Mouse (Mus musculus) ES-E14 (cell line): ENCODE data around the gene Nat8f4. TPM values are rescaled to one million over a fixed set of nuclear protein-coding genes. Genes with fewer than 3 reads are reported as not detected.

ENCODE experiments used
- DNase-seq: peaks from one replicate; pipeline ENCODE4 v3.0.0-alpha.2; 2013; ENCODE audit warnings: low read depth, low spot score
- H3K27ac ChIP-seq: 2 replicates; pipeline ENCODE4 v1.5.1; 2012; ENCODE audit warnings: low read depth, mild to moderate bottlenecking, low read length, moderate library complexity, mixed read lengths; ENCODE audit not compliant: poor library complexity, insufficient read depth, severe bottlenecking
- H3K36me3 ChIP-seq: 2 replicates; pipeline ENCODE4 v1.6.1; 2012; ENCODE audit warnings: mild to moderate bottlenecking, low read length, moderate library complexity, mixed read lengths; ENCODE audit not compliant: control insufficient read depth, poor library complexity, insufficient read depth, severe bottlenecking
- H3K4me1 ChIP-seq, 2 experiments: fragments of 150-350 bp in 1 of 2; sonication (generic) in 1 of 2; 2 replicates each; pipeline ENCODE4 v1.6.1; 2012; ENCODE audit warnings: low read length in 2 of 2, mild to moderate bottlenecking in 1 of 2, mixed read lengths in 1 of 2; ENCODE audit not compliant: control insufficient read depth in 2 of 2, insufficient read depth in 2 of 2, poor library complexity in 1 of 2
- H3K4me3 ChIP-seq, 2 experiments: fragments of 150-350 bp in 1 of 2; sonication (generic) in 1 of 2; 2 replicates each; pipeline ENCODE4 v1.5.1; 2012; ENCODE audit warnings: low read length in 2 of 2, low read depth in 1 of 2, mild to moderate bottlenecking in 1 of 2, mixed read lengths in 1 of 2; ENCODE audit not compliant: insufficient read depth in 1 of 2, poor library complexity in 1 of 2, severe bottlenecking in 1 of 2
- H3K9ac ChIP-seq: 2 replicates; pipeline ENCODE4 v1.6.1; 2012; ENCODE audit warnings: low read depth, mild to moderate bottlenecking, low read length, mixed read lengths; ENCODE audit not compliant: poor library complexity, insufficient read depth, severe bottlenecking
- H3K9me3 ChIP-seq: fragments of 150-350 bp; sonication (generic); 2 replicates; pipeline ENCODE4 v1.6.1; 2012; ENCODE audit warnings: low read depth, mild to moderate bottlenecking, low read length; ENCODE audit not compliant: control insufficient read depth, insufficient read depth
- CHD2 ChIP-seq: IDR thresholded peaks from 2 replicates; pipeline ENCODE4 v1.6.1; 2014; ENCODE audit warnings: mild to moderate bottlenecking, low read depth, low read length, inconsistent platforms
- HCFC1 ChIP-seq: IDR thresholded peaks from 2 replicates; pipeline ENCODE4 v1.6.1; 2012; ENCODE audit warnings: low read length, inconsistent platforms, borderline replicate concordance; ENCODE audit not compliant: insufficient read depth
- MAFK ChIP-seq: IDR thresholded peaks from 2 replicates; pipeline ENCODE4 v1.6.1; 2014; ENCODE audit warnings: mild to moderate bottlenecking, low read depth, low read length, inconsistent platforms; ENCODE audit not compliant: insufficient read depth
- ZC3H11A ChIP-seq: IDR thresholded peaks from 2 replicates; pipeline ENCODE4 v1.6.1; 2012; ENCODE audit warnings: low read depth, mild to moderate bottlenecking, inconsistent platforms, low read length, borderline replicate concordance
- ZNF384 ChIP-seq: IDR thresholded peaks from 2 replicates; pipeline ENCODE4 v1.6.1; 2012; ENCODE audit warnings: low read depth, low read length, inconsistent platforms
- in situ Hi-C, 2 experiments: fragments of 600-800 bp; cut with MboI; formaldehyde crosslinking; loops; one replicate each; pipeline ENCODE4 v1.15.1; 2025; ENCODE audit warnings: low sequenced_read_pairs in 2 of 2, inconsistent platforms in 1 of 2; ENCODE audit not compliant: unreplicated experiment in 2 of 2
- total RNA-seq: library from RNA; depleted of rRNA; stranded (reverse); fragments of 300-350 nt; gene quantifications from 2 replicates; pipeline ENCODE4 v1.2.3, GENCODE M21; 2012; rRNA removed

Nat8f4 gene
- total RNA-seq, 1 experiment = 6.0 TPM

GRCm38 (mm10) chr6:85856194-85856678 is 48.4 kb downstream of the Nat8f4 start:
- H3K36me3 ChIP-seq = no peaks in the 10 kb centered on the region
- DNase-seq = no peak
- no peak overlapping the region for H3K27ac ChIP-seq
- no peaks in the 10 kb centered on the region for H3K4me1 ChIP-seq
- H3K4me3 ChIP-seq = no peak overlapping the region
- no peaks in the 10 kb centered on the region for H3K9me3 ChIP-seq
- TF ChIP-seq CHD2 = no peak
- TF ChIP-seq MAFK = no peak
- no peak for TF ChIP-seq HCFC1
- no peak for TF ChIP-seq ZNF384
- TF ChIP-seq ZC3H11A = no peak
- in situ Hi-C loops = no loop called here
- no peak overlapping the region for H3K9ac ChIP-seq

- Histone ChIP-seq H3K36me3 (no peaks in the 10 kb centered on the region), H3K9me3 (no peaks in the 10 kb centered on the region), H3K27ac (no peak overlapping the region), H3K4me1 (peaks cover 2 to 19% of the 10 kb centered on the region in 2 experiments; a peak in 3 of 4 replicates), H3K9ac (no peak overlapping the region), H3K4me3 (no peak overlapping the region)
- DNase-seq = no peak
- in situ Hi-C loops = no loop called here
- TF ChIP-seq CHD2 = no peak
- TF ChIP-seq MAFK = no peak
- TF ChIP-seq ZNF384 = no peak
- no peak for TF ChIP-seq ZC3H11A
- no peak for TF ChIP-seq HCFC1
These were observed 51.2 kb downstream of the Nat8f4 start for GRCm38 (mm10) chr6:85853481-85853880.

- TF ChIP-seq CHD2 (no peak), HCFC1 (no peak)
- no peak for DNase-seq
- Histone ChIP-seq H3K4me3 (no peak overlapping the region), H3K9ac (no peak overlapping the region), H3K9me3 (no peaks in the 10 kb centered on the region), H3K36me3 (no peaks in the 10 kb centered on the region), H3K4me1 (peaks cover 5 to 27% of the 10 kb centered on the region in 2 experiments), H3K27ac (no peak overlapping the region)
- in situ Hi-C loops = no loop called here
These were observed 53.5 kb downstream of the Nat8f4 start for GRCm38 (mm10) chr6:85851062-85851773.

GRCm38 (mm10) chr6:85849240-85849639 is 55.4 kb downstream of the Nat8f4 start:
- no peaks in the 10 kb centered on the region for H3K36me3 ChIP-seq
- H3K9ac ChIP-seq = no peak overlapping the region
- in situ Hi-C loops = no loop called here
- no peak overlapping the region for H3K4me3 ChIP-seq
- TF ChIP-seq MAFK (no peak), HCFC1 (no peak), ZNF384 (no peak), ZC3H11A (no peak)
- H3K4me1 ChIP-seq = peaks cover 5 to 27% of the 10 kb centered on the region in 2 experiments
- no peaks in the 10 kb centered on the region for H3K9me3 ChIP-seq
- H3K27ac ChIP-seq = no peak overlapping the region
- no peak for DNase-seq

Other genes starting within 250 kb of the Nat8f4 start
- gene Nat8f7, start 191.7 kb downstream of the Nat8f4 start, total RNA-seq = not detected in 2 replicates
- gene Nat8f3, start 139.1 kb downstream of the Nat8f4 start, total RNA-seq = 0.21 TPM in 1 of 2 replicates, not detected in the other
- gene Nat8f6, start 83.9 kb downstream of the Nat8f4 start, total RNA-seq = not detected in 2 replicates
- gene Nat8f5, start 83.9 kb downstream of the Nat8f4 start, total RNA-seq = not detected in 2 replicates
- gene Nat8, start 72.8 kb downstream of the Nat8f4 start, total RNA-seq = not detected in 2 replicates
- gene Nat8f2, start 35.7 kb downstream of the Nat8f4 start, total RNA-seq = 1.0 and 2.1 TPM in 2 replicates
- 17.2 and 25.3 TPM in 2 replicates for gene Tprkb, start 7.0 kb upstream of the Nat8f4 start, total RNA-seq
- 1.1 and 2.7 TPM in 2 replicates for gene Nat8f1, start 10.8 kb upstream of the Nat8f4 start, total RNA-seq
- gene Dusp11, start 56.8 kb upstream of the Nat8f4 start, total RNA-seq = 28.8 and 29.4 TPM in 2 replicates
- gene Figla, start 111.3 kb upstream of the Nat8f4 start, total RNA-seq = 0.58 TPM in 1 of 2 replicates, not detected in the other
- 0.74 and 2.5 TPM in 2 replicates for gene Add2, start 123.8 kb upstream of the Nat8f4 start, total RNA-seq